Mouse (Mus musculus) urinary bladder, adult 18-20 months (tissue): Measurements from ENCODE around the gene Dnaic2.

Source experiments
- DNase-seq, 2 experiments: peaks; one replicate each; pipeline ENCODE4 v3.0.0; 2022; ENCODE audit warnings: low spot score in 2 of 2, mixed read lengths in 2 of 2

Gene Dnaic2

GRCm38 (mm10) chr11:114726965-114727825, at the start of gene Dnaic2:
TSS of gene Dnaic2 (plus strand) at chr11:114727408.
- DNase-seq, result peak; percentile 22 to 56

GRCm38 (mm10) chr11:114679582-114679981, 47.6 kb upstream of the Dnaic2 start:
- DNase-seq, result no peak

- no peak for DNase-seq
Observed at GRCm38 (mm10) chr11:114680291-114680690, 46.9 kb upstream of the Dnaic2 start.

- no peak for DNase-seq
Observed at GRCm38 (mm10) chr11:114681054-114681453, 46.2 kb upstream of the Dnaic2 start.

GRCm38 (mm10) chr11:114682321-114682900, 44.8 kb upstream of the Dnaic2 start:
- DNase-seq, result no peak

GRCm38 (mm10) chr11:114683029-114683721, 44.0 kb upstream of the Dnaic2 start:
- DNase-seq, result no peak

- no peak for DNase-seq
Observed at GRCm38 (mm10) chr11:114683722-114684621, 43.2 kb upstream of the Dnaic2 start.

- DNase-seq, result no peak
Observed at GRCm38 (mm10) chr11:114684627-114685373, 42.4 kb upstream of the Dnaic2 start.

- DNase-seq, result no peak
Observed at GRCm38 (mm10) chr11:114685526-114686040, 41.6 kb upstream of the Dnaic2 start.

- no peak for DNase-seq
Observed at GRCm38 (mm10) chr11:114686221-114686959, 40.8 kb upstream of the Dnaic2 start.

GRCm38 (mm10) chr11:114687574-114688188, 39.5 kb upstream of the Dnaic2 start:
- no peak for DNase-seq

GRCm38 (mm10) chr11:114688729-114689128, 38.5 kb upstream of the Dnaic2 start:
- DNase-seq, result no peak

- DNase-seq, result no peak
Observed at GRCm38 (mm10) chr11:114690192-114690591, 37.0 kb upstream of the Dnaic2 start.

- DNase-seq, result no peak
Observed at GRCm38 (mm10) chr11:114691454-114692182, 35.6 kb upstream of the Dnaic2 start.

- no peak for DNase-seq
Observed at GRCm38 (mm10) chr11:114692601-114693000, 34.6 kb upstream of the Dnaic2 start.

GRCm38 (mm10) chr11:114693456-114693855, 33.8 kb upstream of the Dnaic2 start:
- no peak for DNase-seq

GRCm38 (mm10) chr11:114694451-114694850, 32.8 kb upstream of the Dnaic2 start:
- DNase-seq, result no peak

- DNase-seq, result peak in 1 of 2 experiments; percentile 30
Observed at GRCm38 (mm10) chr11:114698496-114698895, 28.7 kb upstream of the Dnaic2 start.

GRCm38 (mm10) chr11:114699511-114699910, 27.7 kb upstream of the Dnaic2 start:
- peak in 1 of 2 experiments; percentile 40 for DNase-seq
